Mouse (Mus musculus) urinary bladder, postnatal 10 days (tissue): ENCODE results near the gene Phf20.
"Not testable (repeated sequence)": the region's sequence is repeated elsewhere in the genome, so short reads cannot be mapped to it uniquely, and the experiment has no call there.

ENCODE experiments used
- DNase-seq: peaks from one replicate; pipeline ENCODE4 v3.0.0; 2022; ENCODE audit warnings: low spot score

Phf20 gene

DNA sequence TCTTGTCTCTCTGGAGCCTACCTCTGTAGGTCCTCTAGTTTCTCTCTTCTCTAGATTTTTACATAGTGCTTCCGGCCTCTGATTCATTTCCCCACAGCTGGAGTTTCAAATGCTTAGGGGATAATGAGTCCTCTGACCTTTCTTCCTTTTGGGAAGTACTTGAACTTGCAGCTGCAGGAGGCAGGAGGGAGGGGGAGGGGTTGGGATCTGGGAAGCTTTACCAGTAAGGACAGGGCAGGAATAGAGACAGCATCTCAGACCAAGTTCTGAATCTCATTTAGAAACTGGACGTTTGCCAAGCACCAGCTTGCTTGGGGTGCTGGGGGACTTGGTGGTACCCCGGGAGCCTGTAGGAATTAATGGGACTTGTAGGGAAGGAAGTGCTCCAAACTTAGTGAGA lies 3.7 kb downstream of the Phf20 start:
- no peak for DNase-seq

DNA sequence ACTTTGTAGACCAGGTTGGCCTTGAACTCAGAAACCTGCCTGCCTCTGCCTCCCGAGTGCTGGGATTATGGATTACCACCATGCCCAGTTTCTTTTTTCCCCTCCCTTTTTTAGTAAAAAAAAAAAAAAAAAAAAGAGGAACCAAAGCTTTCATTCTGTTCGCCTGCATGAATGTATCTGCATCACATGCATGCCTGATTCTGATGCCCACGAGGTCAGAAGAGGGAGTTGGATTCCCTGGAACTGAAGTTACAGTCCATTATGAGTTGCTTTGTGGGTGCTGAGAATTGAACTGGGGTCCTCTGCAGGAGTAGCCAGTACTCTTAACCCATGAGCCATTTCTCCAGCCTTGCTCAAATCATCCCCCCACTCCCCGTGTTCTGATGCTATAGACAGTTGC lies 5.2 kb downstream of the Phf20 start:
- DNase-seq = no peak

DNA sequence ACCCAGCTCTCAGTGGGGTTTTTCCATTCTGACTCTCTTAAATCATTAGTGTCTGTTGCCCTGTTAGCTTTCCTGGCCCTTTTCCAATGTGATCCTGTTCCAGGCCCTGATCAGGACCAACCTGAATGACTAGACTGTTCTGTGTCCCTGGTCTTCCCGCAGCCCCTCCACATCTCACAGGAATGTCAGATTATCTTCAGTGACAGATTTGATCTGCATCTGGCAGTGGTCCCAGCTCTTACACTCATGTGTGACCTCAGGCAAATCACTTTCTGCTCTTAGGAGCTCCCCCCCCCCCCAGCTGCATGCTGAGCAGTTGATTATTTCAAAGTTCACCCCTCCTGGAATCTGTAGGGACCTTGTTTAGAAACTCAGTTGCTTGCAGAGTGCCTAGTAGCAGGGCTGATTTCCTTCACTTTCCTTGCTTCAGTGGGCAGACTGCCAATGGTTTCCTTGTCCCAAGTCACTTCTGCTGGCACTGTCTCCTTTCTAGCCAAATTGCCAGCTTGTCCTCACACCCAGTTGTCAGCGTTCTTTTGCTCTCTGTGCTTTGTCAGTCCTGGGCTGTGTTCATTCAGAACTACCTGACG lies 6.7 kb downstream of the Phf20 start:
- DNase-seq = no peak

DNA sequence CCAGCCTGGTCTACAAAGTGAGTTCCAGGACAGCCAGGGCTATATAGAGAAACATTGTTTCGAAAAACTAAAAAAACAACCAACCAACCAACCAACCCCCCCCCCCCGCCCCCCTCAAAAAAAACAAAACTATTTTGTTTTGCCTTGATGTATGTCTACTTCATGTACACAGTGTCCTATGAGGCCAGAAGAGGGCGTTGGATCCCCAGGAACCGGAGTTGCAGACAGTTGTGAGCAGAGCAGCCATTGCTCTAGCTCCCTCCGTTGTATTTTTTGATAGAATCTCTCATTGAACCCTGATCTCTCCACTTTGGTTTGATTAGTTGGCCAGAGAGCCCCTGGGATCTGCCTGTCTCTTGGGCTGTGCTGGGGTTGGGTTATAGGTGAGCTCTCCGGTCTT lies 7.7 kb downstream of the Phf20 start:
- no peak for DNase-seq

DNA sequence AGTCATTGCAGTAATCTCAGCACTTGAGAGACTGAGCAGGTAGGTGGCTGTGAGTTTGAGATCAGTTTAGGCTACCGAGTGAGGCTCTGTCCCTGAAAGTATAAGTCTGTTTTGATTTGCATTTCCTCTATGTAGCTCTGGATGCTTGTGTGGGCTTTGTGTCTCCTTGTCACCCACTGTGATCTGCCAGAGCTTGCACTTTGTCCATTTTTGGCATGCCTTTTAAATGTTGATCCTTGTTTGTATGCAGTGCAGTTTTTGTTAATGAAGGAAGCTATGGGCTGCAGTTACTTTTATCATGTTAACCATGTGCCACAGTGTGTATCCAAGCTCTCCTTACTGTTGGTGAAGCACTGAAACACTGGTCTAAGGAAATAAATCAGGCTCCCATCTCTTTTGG lies 21.5 kb downstream of the Phf20 start:
- DNase-seq = no peak

DNA sequence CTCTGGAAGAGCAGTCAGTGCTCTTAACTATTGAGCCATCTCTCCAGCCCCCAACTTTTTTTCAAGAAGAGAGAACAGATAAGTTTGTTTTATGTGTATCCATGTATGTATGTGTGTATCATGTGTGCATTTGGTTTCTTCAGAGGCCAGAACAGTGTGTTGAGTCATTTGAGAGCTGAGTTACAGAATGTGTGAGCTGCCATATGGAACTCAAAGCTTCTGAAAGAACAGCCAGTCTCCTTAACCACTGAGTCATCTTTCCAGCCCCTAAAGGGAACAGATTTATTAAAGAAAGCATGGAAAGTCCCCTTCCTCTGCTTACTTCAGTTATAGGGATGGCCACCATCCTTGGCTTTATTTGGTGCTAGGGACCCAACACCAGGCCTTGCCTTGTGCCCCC lies 25.8 kb downstream of the Phf20 start:
- no peak for DNase-seq

DNA sequence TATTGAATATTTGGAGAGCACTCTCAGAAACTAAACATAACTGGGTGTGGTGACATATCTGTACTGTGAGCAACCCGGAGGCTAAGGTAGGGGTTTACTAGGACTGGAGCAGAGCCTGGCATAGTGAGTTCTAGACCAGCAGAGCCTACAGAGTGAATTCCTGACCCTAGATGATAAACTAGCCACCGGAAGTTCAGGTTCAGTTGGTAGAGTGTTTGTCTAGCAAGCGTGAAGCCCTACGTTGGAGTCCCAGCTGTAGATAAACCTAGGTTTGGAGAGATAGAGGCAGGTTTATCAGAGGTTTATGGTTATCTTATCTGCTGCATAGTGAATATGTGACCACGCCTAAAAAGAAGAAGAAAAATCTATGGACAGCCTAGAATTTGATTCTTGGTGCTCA lies 27.8 kb downstream of the Phf20 start:
- no peak for DNase-seq

DNA sequence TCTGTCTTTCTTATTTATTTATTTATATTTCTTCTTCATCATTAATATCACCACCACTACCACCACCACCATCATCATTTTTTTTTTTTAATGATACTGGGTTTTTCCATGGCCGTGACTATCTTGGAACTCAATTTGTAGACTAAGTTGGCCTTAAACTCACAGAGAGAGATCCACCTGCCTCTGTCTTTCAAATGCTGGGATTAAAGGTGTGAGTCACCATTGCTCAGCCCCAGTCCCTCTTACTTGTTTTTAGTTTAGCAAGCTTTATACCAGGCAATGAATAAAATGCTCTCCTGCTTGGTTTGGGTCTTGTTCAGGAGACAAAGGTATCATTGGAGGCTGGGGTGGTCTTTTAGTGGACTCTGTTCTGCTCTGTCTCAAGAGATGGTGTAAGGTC lies 31.4 kb downstream of the Phf20 start:
- DNase-seq = no peak

DNA sequence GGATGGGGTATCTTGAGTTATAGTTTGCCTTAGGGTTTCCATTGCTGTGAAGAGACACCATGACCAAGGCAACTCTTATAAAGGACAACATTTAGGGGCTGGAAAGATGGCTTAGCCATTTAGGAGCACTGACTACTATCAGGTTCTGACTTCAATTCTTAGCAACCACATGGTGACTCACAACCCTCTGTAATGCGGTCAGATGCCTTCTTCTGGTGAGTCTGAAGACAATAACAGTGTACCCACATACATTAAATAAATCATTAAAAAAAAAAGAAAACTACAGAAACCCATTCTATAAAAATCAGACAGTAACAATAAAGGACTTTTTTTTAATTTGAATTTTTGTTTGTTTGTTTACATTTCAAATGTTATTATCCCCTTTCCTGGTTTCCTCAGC lies 32.9 kb downstream of the Phf20 start:
- no peak for DNase-seq

DNA sequence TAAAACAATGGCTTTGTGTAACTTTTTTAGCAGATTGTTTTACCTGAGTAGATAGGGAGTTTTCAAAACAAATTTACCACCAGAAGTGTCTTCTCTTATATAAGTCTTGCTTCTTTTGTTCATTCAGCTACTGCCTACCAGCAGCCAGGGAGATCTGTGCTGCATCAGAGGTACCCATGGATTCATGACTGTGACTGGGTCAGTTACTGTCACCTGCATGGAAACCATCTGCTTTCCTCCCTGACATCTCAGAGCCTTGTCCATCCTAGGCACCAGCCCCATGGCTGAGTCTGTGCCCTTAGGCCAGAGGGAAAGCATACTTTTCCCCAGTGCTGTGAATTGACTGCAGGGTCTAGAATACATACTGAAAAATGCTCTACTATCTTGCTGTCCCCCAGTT lies 35.1 kb downstream of the Phf20 start:
- DNase-seq = no peak

DNA sequence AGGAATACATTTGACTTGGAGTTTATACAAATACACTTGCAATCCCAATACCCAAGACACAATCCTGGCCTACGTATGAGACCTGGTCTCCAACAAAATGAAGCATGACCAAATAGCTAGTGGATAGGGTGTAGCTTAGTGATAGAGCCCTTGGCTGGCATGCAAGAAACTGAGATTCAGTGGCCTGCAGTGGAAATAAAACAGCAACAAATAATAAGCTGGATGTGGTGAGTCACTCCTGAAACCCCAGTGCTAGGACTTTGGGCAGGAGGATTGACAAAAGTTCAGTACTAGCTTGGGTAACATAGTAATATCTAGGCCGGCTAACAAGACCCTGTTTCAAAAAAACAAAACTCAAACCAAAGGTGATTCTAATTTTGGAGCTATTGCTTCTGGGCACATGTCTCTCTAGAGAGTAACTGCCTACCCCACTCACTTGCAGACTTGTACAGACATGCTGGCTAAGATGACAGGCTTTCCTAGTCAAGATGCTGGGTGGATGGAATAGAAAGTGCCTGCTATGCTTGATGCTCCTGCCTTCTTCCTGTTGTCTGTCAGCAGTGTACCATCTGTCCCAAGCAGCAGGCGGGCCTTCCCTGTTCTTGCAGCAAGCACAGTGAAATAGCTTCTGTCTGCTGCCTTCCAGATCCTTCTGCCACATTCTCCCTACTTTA lies 37.1 kb downstream of the Phf20 start:
- no peak for DNase-seq

DNA sequence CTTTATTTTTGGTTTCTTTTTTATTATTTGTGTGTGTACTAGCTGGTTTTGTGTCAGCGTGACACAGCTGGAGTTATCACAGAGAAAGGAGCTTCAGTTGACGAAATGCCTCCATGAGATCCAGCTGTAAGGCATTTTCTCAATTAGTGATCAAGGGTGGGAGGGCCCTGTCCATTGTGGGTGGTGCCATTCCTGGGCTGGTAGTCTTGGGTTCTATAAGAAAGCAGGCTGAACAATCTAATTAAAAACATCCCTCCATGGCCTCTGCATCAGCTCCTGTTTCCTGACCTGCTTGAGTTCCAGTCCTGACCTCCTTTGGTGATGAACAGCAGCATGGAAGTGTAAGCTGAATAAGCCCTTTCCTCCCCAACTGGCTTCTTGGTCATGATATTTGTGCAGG lies 37.8 kb downstream of the Phf20 start:
- not testable (repeated sequence) for DNase-seq

DNA sequence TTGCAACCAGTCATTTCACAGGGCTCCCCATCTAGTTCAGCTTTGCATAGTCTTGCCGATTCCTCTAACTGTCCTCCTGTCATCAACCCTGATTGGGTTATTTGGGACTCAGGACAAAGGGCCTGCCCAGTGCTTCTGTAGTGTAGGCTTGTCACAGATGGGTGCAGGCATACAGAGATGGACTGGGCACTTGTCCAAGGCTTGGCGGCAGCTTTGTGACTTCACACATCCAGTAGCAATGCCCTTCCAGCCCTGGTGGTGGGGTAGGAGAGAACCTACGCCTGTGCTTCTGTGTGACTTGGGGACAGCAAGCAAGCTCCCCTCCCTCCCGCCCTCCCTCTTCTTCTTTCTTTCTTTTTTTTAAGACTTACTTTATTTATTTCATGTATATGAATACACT lies 39.6 kb downstream of the Phf20 start:
- no peak for DNase-seq

DNA sequence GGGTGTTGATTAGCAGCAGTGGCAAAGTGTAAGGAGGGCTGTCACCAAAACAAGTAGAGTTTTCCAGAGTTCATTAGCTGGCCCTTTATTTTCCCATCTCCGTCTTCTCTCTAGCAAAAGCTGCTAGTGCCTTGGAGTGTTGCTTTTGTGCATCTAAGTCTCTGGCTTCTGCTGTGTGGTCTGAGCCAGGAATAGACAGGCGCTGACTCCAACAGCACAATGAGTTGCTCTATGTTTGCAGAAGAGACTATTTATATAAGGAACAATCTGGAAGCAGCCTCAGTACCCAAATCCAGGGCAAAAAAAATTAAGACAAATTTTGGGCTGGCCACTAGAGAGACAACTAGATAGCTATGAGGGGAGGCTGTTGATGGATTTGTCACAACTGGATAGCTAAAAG lies 45.4 kb downstream of the Phf20 start:
- no peak for DNase-seq

DNA sequence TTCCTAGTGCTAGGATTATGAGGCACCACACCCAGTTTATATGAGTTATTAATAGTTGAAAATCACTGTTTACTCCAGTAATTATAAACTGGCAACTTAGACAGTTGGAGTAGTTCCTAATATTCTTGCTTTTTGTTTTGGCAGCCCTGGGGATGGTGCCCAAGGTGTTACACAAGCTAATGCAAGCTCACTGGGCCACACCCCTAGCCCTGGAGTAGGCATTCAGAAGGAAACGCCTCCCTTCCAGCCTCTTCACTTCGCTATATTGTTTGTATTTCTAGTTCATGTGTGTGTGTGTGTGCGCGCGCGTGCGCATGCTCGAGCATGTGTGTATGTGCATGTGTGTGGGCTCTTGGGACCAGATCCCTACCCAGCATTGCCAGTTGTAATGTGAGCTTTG lies 46.7 kb downstream of the Phf20 start:
- no peak for DNase-seq

DNA sequence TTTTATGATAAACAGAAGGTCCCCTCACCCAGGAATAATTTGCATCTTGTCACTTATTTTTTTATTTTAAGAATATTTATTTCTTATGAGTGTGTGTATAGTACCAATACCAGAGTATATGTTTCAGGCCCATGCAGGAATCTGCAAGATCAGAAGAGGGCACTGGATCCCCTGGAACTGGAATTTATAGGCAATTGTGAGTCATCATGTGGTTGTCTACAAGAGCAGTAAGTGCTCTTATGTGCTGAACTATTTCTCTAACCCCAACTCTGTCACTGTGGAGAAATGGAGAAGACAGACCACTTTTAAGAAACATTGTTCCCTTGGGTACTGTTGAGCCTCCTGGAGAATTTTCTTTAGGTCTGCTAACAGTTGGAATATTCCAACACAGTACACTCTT lies 51.3 kb downstream of the Phf20 start:
- DNase-seq = no peak

DNA sequence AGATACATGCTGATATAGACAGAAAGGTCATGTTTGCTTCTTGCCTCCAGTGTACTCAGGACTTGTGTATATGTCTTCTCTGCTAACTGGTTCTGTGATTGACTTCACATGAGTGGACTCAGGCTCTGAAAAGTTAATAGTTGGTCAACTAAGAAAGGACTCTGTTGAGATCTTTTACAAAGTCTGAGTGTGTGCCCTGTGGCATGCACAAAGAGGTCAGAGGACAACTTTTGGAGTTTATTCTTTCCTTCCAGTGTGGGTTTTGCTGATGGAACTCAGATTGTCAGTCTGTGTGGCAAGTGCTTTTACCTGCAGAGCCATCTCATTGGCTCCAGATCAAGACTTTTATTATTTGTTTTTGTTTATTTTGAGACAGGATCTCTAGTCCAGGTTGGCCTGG lies 54.5 kb downstream of the Phf20 start:
- DNase-seq = no peak

DNA sequence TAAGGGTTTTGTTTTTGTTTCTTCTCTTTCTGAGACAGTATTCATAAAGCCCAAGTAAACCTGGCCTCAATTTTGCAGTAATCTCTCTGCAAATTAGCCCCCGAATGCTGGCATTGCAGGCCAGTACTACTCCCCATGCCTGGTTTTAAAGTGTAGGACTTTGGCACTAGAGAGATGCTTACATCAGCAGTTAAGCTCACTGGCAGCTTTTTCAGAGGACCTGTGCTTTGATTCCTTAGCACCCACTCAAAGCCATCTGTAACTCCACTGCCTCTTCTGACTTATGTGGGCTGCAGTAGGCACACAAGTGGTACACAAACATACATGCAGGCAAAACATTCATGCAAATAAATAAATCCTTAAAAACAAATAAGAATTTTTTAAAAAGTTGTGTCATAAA lies 55.0 kb downstream of the Phf20 start:
- no peak for DNase-seq

DNA sequence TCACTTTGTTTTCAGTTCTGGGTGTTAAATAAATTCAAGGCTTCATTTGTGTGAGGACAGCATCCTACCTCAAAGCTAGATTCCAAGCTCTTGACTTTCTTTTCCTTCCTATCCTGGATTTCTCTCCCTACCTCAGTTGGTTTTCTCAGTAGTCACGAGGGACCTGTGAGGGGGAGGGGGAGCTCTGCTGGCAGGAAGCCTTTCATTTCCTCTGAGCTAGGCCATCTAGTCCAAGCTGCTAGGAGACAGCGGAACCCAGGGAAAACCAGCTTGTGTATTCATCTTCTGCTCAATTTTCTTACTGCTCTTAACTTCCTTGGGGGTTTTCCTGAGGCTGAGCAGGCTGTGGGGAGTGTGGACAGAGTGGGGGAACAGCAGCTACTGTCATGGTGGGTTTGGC lies 60.8 kb downstream of the Phf20 start:
- DNase-seq = no peak

DNA sequence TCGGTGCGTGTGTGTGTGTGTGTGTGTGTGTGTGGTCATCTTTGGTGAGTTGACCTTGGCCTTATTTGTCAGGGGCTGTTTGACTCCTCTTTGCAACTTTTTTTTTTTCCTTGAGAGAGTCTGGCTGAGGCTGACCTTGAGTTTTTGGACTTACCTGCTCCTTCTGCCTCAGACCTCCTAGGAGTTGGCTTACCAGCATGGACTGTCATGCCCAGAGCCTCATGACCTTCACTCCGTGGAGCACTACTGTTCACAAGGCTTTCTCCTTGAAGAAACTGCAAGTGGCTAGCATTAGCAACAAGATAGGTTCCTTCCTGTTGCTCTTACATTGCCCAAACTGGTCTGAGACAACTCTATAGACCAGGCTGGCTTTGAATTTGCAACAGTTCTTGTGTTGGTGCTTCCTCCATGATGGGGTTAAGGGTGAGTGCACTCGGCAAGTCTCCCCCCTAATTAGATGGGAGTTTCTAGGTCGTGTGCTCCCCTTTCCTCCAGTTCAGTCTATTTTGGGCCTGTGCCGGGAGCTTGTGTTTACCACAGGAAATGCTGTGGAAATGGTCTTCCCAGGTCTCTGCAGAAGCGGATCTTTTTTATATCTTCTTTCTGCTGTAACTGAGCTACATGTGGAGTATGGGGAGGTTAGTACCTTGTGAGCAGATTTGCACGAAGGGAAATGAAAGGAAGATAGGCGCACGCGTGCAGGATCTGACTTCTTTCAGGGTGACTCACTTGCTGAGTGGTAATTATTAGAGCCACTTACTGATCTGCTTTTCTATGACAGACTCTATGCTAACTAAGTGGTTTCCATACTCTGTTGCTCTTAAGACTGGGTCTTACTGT lies 61.9 kb downstream of the Phf20 start:
- no peak for DNase-seq

DNA sequence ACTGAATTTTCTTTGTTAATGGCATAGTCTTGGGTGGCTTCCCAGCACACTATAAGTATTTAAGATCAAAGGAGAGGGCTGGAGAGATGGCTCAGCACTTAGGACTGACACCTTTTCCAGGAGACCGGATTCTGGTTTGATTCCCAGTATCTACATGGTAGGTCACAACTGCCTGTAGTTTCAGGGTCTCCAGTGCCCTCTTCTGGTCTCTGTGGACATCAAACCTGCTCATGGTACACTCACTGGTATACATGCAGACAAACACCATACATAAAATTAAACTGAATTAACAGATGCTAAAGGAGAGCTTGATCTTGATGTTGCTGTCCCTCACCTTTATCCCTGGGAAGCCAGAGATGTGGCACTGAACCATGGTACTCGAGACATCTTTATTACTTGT lies 64.7 kb downstream of the Phf20 start:
- no peak for DNase-seq

DNA sequence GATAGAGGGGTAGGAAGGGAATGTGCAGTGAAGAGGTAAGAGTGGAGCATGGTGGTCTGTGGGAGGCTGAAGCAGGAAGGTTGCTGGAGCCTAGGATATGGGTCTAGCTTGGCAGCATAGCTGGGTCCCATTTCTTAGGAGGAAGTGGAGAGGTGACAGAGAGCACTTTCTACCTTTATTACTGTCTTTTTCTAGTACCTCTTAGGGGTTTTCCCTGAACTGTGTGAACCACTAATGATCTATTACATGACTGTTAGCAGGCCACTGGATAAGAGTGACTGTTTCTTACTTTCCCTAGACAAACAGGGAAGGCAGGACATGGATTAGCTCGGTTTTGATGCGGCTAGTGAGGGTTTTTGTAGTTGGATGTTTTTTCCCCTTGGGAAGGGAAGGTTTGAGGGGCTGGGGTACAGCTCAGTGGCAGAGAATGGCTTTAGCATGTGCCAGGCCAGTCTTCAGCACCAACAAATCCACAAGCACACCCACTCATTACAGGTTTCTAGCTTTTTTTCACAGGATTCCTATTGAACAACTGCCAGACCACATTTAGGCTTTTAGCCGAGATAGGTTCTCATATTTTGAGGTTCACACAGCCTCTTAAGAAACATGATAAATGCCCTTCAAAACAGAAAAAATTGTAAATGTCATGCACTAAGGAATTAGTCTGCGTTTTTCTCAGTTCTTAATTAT lies 67.1 kb downstream of the Phf20 start:
- DNase-seq = no peak

DNA sequence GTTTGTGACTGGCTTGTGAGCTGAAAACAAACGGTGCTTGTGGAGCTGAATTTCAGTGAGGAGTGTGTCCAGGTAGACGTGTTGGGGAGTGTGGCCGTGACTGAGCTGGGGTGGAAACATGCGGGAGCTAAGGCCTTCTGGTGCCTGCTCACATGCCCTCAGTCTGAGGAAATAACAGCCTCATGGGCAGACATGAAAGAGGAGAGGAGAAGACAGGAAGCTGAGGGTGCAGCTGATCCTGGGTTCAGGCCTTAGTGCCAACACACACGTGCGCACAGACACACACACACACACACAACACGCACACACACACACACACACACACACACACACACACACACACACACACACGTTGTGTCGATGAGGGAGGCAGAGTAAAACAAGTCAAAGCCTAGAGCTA lies 71.4 kb downstream of the Phf20 start:
- no peak for DNase-seq
